Mouse (Mus musculus): ENCODE measurements around the gene Enox1.

DNA sequence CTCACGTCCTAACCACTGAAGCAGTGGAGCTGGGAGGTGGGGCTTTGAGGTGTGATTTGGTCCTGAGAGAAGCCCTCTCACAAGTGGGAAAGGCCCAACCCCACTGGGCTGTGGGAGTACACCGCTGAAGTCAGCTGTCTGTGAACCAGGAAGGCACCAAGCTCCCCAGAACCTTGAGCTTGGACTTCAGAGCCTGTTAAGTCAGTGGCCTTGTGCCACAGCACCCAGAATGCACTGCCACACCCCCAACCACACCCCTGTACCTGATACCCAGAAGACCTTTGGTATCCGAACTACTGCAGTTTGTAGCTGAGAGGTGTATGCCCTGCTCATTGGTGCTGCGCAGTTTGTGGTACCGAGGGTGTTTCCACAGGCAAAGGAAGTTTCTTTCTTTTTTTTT is 232.7 kb downstream of the Enox1 start:
- TF ChIP-seq CTCF (IDR thresholded peaks at IDR 0.05; ENCODE audit: control insufficient read depth, insufficient read depth, low read length): no peak
- TF ChIP-seq POLR2A (IDR thresholded peaks at IDR 0.05; ENCODE audit: borderline replicate concordance, control insufficient read depth, low read depth, low read length): no peak
